Mouse (Mus musculus) left cerebral cortex, adult 8-10 months (tissue): ENCODE data around the gene Utf1. TPM values are rescaled to one million over a fixed set of nuclear protein-coding genes. Genes with fewer than 3 reads are reported as not detected.

Experiments used
- DNase-seq, 2 experiments: peaks; one replicate each; pipeline ENCODE4 v3.0.0; 2022; ENCODE audit warnings: low spot score in 2 of 2
- microRNA-seq, 2 experiments: library from miRNA; unstranded; fragments of <30 nt; microRNA quantifications; one replicate each; pipeline ENCODE4 v1.2.0; 2022
- total RNA-seq, 4 experiments: library from RNA; stranded (reverse); gene quantifications; 2 replicates each; pipeline ENCODE4 v1.2.4; 2022

Utf1 gene
- total RNA-seq, 4 experiments from 2014 or later: not detected

DNA sequence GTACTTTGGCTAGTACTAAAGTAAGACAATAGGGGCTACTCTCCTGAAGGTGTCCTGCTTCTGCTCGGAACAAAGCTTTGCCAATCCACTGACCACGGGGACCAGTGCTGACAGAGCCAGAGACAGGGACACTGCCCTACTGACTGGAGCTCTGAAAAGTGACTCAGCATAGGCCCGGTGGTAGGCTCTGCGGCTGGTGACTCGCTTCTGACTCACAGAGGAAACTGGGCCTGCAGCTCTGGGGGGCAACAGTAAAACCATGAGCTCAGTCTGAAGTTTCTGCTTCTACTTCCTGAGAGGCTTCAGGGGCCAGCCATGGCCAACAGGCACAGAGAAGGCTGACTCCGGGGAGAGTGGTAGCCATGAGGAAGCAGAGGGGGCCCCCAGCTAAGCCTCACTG, 27.8 kb downstream of the Utf1 start:
- DNase-seq: no peak

DNA sequence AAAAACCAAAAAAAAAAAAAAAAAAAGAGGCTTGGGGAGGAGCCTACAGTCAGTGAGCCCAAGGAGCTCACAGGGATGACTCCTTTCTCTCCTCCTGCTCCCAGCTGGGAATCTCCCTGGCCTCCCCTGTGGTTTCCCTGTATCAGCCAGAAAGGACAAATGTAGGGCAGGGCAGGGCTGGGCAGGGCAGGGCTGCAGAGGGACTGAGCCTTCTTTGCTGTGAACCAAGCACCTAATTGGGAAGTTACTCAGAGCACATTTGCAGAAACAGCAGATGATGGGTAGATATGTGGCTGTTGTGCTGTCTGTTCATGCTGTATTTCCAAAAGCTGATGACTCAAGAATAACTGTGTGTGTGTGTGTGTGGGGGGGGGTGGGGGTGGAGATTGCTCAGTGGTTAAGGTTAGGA, 29.3 kb downstream of the Utf1 start:
- DNase-seq: no peak

DNA sequence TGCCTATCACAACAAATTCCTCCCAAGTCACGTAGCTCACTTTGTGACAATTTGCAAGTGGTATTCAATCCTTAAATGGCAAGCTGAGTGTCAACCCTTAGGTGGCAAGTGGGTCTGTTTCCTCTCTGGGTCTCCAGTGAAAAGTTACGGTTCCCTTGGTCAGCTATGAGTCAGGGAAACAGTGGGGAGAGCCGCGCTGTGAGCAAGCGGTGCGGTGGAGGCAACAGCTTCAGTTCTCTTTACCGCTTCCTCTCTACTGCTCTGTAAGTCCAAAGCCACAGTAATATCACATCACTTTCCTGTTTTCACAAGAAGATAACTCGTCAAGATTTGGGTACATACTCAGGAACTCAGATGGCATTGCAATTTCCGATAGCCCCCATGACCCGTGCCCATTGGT, 30.7 kb downstream of the Utf1 start:
- DNase-seq: no peak

DNA sequence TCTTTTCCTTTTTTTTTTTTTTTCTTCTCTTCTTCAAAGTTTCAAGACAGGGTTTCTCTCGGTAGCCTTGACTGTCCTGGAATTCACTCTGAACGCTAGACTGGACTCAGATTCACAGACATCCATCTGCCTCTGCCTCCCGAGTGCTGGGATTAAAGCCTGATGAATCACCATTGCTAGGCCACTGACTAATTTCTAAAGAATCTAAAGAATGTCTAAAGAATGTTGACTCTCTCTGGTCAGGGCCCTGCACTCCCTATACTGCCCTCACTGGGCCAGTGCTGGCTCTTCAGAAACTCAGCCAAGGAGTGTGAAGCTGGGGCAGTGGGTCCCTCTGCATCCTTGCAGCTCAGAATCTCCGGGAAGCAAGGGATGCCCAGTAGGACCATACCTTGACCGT, 31.9 kb downstream of the Utf1 start:
- DNase-seq: no peak

DNA sequence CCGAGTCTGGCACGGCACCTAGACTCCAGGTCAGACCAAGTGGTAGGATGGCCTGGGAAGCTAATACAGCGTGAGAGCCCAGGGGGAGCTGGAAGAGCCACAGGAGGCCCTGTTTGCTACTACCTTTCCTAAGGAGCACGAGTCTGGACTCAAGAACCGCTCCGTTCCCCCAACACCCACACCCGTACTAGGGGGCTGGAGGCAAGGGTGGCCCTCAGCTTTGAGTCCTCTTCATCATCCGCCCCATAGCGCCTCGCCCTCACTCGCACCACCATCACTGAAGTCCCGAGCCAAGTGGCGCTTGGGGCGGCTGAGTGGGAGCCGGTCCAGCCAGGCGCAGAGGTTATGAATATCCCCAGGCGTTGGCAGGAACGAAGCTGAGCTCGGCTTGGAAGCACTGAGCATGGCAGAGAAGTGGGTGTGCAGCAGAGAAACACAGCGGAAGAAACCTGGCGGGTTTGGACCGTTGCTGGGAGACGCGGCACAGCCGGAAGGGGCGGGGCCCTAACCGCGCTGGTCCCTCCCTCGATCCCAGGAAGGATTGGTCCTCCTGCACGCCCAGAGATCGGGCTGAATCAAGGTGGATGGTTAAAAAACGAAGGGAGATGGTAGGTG, 34.8 kb downstream of the Utf1 start, which contains the start of gene 6430531B16Rik:
6430531B16Rik (minus strand) TSS at position 478 of the 615 bp plus-strand sequence.
- DNase-seq: peak; percentile 81 to 92

DNA sequence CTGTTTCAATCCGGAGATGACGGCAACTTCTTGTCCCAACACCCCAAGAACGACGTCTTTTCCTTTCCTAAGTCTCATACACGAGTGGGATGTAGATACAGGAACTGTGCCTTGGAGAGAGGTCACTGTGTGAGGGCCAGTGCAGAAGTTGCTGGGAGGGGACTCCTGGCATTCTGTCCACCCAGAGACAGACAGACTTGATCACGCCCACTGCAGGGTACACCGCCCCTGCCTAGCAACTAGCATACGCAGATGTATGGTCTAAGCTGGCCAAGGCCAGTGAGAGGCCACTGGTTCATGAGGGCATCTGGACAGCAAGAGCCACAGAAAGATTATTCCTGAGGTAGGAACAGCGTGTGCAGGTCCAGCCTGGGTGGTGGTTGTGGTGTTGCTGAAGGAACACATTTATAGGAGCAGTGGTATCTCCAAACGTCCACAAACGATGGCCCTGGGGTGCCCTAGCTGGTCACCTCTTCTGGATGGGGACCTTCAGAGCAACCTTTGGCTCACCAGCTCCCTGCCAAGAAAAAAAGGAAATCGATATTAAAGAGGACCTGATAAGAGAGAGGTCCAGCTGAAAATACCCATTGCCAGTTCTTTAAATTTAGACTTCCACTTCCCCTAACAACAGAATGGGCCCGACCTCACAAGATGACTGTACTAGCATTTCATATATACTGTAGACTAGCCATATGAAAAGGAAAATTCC, 35.6 kb downstream of the Utf1 start:
- DNase-seq: peak; percentile 15 to 35

DNA sequence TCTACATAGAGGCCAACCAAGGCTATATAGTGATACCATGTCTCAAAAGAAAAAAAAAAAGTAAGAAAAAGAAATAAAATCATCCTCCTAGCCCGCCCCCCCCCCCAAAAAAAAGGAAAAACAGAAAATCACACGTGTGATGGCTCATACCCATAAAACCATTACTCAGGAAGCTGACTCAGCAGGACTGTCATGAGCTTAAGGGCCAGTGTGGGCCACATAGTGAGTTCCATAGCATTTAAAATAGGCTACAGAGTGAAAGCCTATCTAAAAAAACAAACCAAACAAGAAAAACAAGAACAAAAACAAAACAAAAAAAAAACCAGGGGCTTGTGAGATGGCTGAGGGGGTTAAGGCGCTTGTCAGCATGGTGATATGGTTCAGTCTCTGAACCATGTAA, 37.2 kb downstream of the Utf1 start:
- DNase-seq: no peak

DNA sequence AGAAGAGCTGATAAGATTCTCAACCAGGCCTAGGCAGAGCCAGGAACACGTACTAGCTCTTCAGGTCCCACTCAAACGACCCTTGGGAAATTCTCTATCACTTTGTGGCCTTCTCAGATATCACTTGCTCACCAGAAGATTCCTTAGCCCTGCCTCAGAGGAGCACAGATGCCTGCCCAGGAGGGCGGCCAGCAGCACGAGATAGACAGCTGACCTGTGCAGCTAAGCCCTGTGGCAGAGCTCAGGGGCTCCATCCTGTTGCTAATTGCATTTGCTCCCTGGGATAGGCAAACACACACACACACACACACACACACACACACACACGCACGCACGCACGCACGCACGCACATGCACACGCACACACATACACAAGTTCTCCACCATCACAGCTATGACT, 38.5 kb downstream of the Utf1 start:
- DNase-seq: no peak

DNA sequence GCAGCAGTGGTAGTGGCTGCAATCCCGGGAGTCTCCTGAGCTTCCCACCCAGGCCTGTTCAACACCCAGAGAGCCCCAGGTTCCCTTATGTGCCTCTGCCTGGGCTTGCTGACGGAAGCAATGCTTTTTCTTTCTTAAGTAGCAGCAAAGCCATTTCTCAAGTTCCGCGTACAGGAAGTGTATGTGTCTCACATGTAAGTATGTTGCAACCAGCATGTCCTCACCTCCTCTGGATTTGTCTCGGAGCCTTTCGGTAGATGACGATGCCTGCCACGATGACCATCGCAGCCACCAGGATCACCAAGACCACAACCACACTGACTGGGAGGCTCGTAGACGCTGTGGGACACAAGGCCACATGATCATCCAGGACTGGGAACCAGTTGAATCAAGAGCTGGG, 40.9 kb downstream of the Utf1 start:
- no peak for DNase-seq

DNA sequence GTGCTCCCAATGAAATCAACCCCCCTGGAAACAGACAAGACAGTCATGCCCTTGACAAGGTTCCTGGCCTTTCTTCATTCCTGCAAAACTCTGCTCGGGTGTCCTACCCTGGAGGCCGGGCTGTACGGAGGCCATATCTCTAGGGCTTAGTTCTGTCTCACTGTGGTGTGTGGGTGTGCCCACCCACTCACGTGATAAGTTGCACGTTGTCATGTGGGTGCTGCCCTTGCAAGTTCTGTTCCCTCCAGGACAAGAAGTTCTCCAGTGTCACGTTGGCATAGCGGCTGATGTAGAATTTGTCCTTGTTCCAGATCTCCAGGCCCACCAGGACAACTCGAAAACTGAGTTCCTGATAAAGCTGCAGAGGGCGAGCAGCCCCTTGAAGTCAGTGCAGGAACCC, 44.7 kb downstream of the Utf1 start:
- DNase-seq: no peak

DNA sequence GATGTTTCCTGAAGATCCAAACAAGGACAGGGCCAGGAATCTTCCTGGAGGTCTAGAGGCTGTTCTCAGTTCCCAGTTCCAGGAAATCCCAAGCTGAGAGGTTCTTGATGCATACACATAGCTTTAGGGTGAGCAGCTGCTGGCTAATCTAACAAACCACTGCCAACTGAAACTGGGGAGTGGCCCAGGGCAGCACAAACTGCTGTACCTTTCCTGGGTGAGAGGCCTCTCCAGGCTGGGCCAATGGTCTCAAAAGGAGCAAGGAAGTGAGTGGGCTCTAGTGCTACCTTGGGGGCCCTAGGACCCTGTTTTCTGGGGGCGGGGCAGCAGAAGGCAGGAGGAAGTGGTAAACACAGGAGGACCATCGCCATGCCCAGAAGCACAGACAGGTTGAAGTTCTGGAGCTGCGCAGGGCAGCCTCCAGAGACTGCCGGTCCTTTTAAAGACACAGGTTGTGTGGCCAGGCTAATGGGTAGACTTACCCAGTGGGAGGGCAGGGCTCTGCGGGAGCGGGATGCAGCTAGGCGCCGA, 47.3 kb downstream of the Utf1 start:
- no peak for DNase-seq

DNA sequence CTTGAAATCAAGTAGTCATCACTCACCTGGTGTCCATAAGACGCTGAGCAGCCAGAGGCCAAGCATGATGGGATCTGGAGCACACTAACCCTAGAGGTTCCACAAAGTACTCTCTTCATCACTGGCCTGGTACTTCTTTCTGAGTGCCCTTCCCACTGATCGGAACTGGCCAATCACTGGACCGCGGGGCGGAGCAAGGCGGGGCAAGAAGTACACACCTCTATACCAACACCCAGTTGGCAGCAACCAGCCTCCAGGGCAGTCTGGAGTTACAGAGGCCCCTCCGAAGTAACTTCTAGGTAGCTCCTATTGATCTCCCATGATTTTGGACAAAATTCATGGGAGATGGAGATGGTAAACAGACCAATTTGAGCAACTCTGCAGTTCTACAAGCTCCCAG, 48.8 kb downstream of the Utf1 start, which contains the start of gene Adam8:
Adam8 (minus strand) TSS at position 157 of the 400 bp plus-strand sequence.
- DNase-seq: no peak

DNA sequence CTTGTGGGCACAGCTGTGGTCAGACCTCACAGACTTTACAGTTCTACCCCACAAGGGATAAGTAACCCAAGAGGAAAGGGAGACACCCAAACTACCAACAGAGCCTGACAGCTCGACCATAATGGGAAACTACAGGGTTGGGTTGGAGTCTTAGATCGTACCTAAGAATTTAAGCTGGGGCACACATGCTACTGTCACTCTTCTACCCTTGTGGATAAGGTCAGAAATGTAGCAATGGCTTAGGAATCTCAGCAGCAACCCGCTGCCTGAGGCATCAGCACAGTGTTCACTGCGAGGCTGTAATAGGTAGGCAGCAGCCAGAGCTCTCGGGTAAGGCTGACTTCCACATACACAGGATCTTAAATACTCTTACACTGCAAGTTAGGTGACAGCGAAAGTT, 49.9 kb downstream of the Utf1 start:
- no peak for DNase-seq

DNA sequence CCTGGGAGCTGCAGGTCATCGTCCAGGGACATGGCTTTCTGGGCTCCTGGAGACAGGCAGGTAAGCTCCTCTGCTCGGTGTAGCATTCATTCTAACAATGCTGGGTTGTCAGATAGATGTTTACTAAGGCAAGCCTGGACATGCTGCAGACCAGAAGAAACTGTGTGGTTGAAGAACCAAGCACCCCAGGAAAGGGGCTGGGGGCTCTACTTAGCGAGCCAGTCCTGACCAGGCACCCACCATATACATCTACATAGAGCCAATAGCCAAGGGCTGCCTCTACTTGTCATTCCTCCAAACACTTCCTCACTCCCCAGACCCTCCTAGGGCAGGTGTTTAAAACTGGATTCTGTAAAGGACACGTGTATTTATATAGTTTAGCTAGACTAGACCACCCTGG, 50.6 kb downstream of the Utf1 start:
- DNase-seq: no peak

DNA sequence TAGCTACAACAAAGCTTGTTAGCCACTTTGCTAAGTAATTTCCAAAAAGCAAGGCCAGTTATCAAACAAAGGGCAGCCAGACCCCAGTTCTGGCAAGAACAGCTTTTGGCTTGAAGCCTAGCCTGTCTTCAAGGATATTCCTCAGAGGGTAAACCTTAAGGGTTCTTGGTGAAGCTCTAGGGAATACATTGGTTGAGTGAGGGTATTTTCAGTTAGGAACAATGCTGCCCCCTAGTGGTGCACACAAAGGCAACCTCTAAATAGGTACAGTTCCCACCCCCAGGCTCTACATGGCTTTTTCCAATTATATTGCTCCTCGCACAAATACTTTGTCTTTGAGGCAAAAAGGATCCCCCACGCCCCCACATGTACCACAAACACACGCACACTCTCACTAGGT, 51.1 kb downstream of the Utf1 start:
- peak; percentile 36 to 49 for DNase-seq

Small RNAs within 50 kb of the gene (microRNA-seq; reads per million reads assigned to microRNA genes)
- gene Mir202: 0.22 to 1.7 reads per million in 2 experiments
- 2.0 to 3.4 reads per million in 2 experiments for gene Mir7062
- 0 reads per million in 2 experiments for gene mmu-mir-7686

Other genes with a start within 250 kb of the Utf1 start
- gene Adgra1, start 109.6 kb upstream of the Utf1 start, total RNA-seq: 10 to 100 TPM; 47.0 to 62.4 (median 50.4) TPM
- 10 to 100 TPM; 77.0 to 82.3 (median 80.2) TPM for gene Kndc1, start 49.1 kb upstream of the Utf1 start, total RNA-seq
- gene 6430531B16Rik, start 35.0 kb downstream of the Utf1 start, total RNA-seq: 1 to 10 TPM; 1.1 to 1.7 (median 1.2) TPM
- gene Adam8, start 48.8 kb downstream of the Utf1 start, total RNA-seq: 1 to 10 TPM; 1.1 to 3.6 (median 1.9) TPM
- gene Zfp511, start 92.6 kb downstream of the Utf1 start, total RNA-seq: 10 to 100 TPM; 19.6 to 28.2 (median 23.3) TPM
- gene Tubgcp2, start 92.9 kb downstream of the Utf1 start, total RNA-seq: 10 to 100 TPM; 36.6 to 44.2 (median 42.8) TPM
- under 1 TPM in 2 of 4 experiments, not detected in 2; 0.14 to 0.19 TPM for gene Msx3, start 105.3 kb downstream of the Utf1 start, total RNA-seq
- gene Caly, start 138.8 kb downstream of the Utf1 start, total RNA-seq: 100 to 1,000 TPM; 184 to 218 (median 213) TPM
- gene Prap1, start 149.6 kb downstream of the Utf1 start, total RNA-seq: not detected
- 10 to 100 TPM; 45.1 to 51.0 (median 49.0) TPM for gene Fuom, start 158.7 kb downstream of the Utf1 start, total RNA-seq
- gene Paox, start 172.0 kb downstream of the Utf1 start, total RNA-seq: 1 to 10 TPM; 6.7 to 7.9 (median 7.3) TPM
- gene Echs1, start 172.7 kb downstream of the Utf1 start, total RNA-seq: 10 to 100 TPM; 56.9 to 64.5 (median 59.3) TPM
- 10 to 100 TPM; 22.1 to 31.4 (median 27.4) TPM for gene Mtg1, start 193.8 kb downstream of the Utf1 start, total RNA-seq
- 100 to 1,000 TPM; 121 to 142 (median 130) TPM for gene Sprn, start 211.1 kb downstream of the Utf1 start, total RNA-seq
- not detected for gene Olfr522, start 221.0 kb downstream of the Utf1 start, total RNA-seq
- under 1 TPM in 2 of 4 experiments, not detected in 2; 0.11 to 0.16 TPM for gene Olfr523, start 229.4 kb downstream of the Utf1 start, total RNA-seq